Mouse (Mus musculus) midbrain, embryonic 11.5 days (tissue): Measurements from ENCODE around the gene Hadh. TPM values are rescaled to one million over a fixed set of nuclear protein-coding genes. Genes with fewer than 3 reads are reported as not detected.

Experiments
- ATAC-seq: fragments of 200-750 bp; cut with Nextera tagmentation; 2 replicates; pipeline ENCODE4 v1.8.0; 2017; ENCODE audit warnings: moderate TSS enrichment, moderate library complexity; ENCODE audit not compliant: low FRiP score
- DNase-seq: peaks from one replicate; pipeline ENCODE4 v3.0.0; 2015; ENCODE audit warnings: low spot score; ENCODE audit errors: missing footprints
- H3K27ac ChIP-seq: fragments of 300-500 bp; sonication (generic); 2 replicates; pipeline ENCODE4 v1.5.1; 2014; ENCODE audit warnings: low read depth, low read length
- H3K27me3 ChIP-seq: fragments of 300-500 bp; sonication (generic); 2 replicates; pipeline ENCODE4 v1.6.1; 2014; ENCODE audit warnings: mild to moderate bottlenecking, low read length, moderate library complexity, mixed read lengths; ENCODE audit not compliant: control insufficient read depth, insufficient read depth
- H3K36me3 ChIP-seq: fragments of 300-500 bp; sonication (generic); 2 replicates; pipeline ENCODE4 v1.6.1; 2014; ENCODE audit warnings: mild to moderate bottlenecking, low read length, moderate library complexity, mixed read lengths; ENCODE audit not compliant: control insufficient read depth, insufficient read depth
- H3K4me1 ChIP-seq: fragments of 300-500 bp; sonication (generic); 2 replicates; pipeline ENCODE4 v1.6.1; 2014; ENCODE audit warnings: low read length; ENCODE audit not compliant: control insufficient read depth, insufficient read depth
- H3K4me2 ChIP-seq: fragments of 300-500 bp; sonication (generic); 2 replicates; pipeline ENCODE4 v1.6.1; 2014; ENCODE audit warnings: mild to moderate bottlenecking, moderate library complexity
- H3K4me3 ChIP-seq: fragments of 300-500 bp; sonication (generic); 2 replicates; pipeline ENCODE4 v1.5.1; 2014; ENCODE audit warnings: low read depth, low read length
- H3K9ac ChIP-seq: fragments of 300-500 bp; sonication (generic); 2 replicates; pipeline ENCODE4 v1.6.1; 2014; ENCODE audit warnings: low read length
- H3K9me3 ChIP-seq: fragments of 300-500 bp; sonication (generic); 2 replicates; pipeline ENCODE4 v1.6.1; 2016; ENCODE audit warnings: low read length; ENCODE audit not compliant: control insufficient read depth
- WGBS: fragments of 180-500 bp; shearing (Covaris S2); extraction: QIAGEN DNeasy Blood & Tissue Kit; methylation state at CpG from one replicate; pipeline ENCODE4 v1.1.7; 2014; 5-methylcytosine and 5-hydroxymethylcytosine counted together
- polyA plus RNA-seq: library from polyadenylated mRNA; unstranded; fragments of >200 nt; fragmentation: Nextera tagmentation; extraction: Ambion mirVana; gene quantifications from 2 replicates; pipeline ENCODE4 v1.2.1, GENCODE M21; 2014

The Hadh gene
- polyA plus RNA-seq, 1 experiment from 2014 or later = 66.5 TPM

DNA sequence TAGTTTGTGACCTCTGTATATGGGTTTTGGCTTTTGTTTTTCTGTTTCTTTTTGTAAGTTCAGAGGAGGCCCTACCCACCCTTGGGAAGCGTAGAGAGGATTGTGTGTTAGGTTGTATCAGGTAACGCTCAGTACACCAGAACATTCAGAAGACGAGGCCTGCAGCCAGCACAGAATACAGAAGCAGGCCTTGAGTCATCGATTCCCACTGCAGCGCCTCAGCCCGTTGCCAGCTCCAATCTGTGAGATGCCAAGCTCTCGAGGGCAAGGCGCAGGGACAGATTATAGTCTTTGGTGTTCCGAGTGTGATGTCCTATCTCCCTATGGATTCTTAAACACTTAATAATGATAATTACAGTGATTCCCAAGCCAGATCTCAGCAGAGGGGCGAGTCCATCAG, 75.9 kb downstream of the Hadh start:
- 71% methylated on average over 10 of the region's 10 CpGs for WGBS
- no peak overlapping the region for H3K27ac ChIP-seq
- H3K27me3 ChIP-seq = no peaks in the 10 kb centered on the region
- H3K4me2 ChIP-seq = no peak overlapping the region
- H3K4me1 ChIP-seq = no peaks in the 10 kb centered on the region
- no peak overlapping the region for H3K9ac ChIP-seq
- H3K4me3 ChIP-seq = no peak overlapping the region
- no peaks in the 10 kb centered on the region for H3K36me3 ChIP-seq
- H3K9me3 ChIP-seq = no peaks in the 10 kb centered on the region
- ATAC-seq (no peak), DNase-seq (no peak)

- WGBS = 86% methylated on average over 7 of the region's 7 CpGs
- H3K36me3 ChIP-seq = no peaks in the 10 kb centered on the region
- ATAC-seq (0 out of 2 replicates have a peak, but pooled peaks have one; percentile 42), DNase-seq (no peak)
- H3K27me3 ChIP-seq = no peaks in the 10 kb centered on the region
- H3K9me3 ChIP-seq = no peaks in the 10 kb centered on the region
- no peaks in the 10 kb centered on the region for H3K4me1 ChIP-seq
- H3K27ac ChIP-seq = no peak overlapping the region
- H3K9ac ChIP-seq = no peak overlapping the region
- H3K4me2 ChIP-seq = no peak overlapping the region
- no peak overlapping the region for H3K4me3 ChIP-seq
Observed at GRCm38 (mm10) chr3:131191454-131191853, 80.4 kb downstream of the Hadh start.

DNA sequence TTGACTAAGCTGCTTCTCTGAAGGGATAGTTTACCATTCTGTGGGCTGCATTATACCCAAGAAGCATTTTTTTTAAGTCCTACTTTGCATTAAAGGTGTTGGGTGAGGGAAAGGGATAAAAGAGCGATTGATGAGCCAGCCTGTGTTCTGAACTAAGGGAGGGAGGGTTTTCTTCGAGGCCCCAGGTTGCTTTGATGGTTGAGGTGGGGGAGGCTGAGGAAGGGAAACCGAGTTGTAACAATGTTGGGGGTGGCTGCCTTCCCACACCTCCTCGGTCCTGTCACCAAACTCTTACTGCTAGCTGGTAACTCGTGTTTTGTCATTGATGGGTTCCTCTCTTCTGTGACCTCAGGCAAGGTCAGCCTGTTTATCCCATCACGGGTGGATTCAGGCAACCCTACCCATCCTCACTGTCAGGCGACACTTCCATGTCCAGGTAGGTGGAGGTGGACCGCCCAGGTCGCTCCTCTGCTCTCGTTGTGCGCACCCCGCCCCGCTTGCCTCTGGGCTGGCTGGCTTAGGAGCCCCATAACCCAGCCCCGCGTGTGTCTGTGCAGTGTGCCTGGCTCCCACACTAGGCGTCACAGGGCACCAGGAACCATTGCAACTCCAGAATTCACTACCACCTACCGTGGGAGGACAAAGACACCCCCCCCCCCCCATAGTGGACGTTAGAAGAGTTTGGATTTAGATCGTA, 81.1 kb downstream of the Hadh start:
- H3K27me3 ChIP-seq = no peaks in the 10 kb centered on the region
- DNase-seq = no peak
- no peaks in the 10 kb centered on the region for H3K4me1 ChIP-seq
- ATAC-seq = 0 out of 2 replicates have a peak, but pooled peaks have one; percentile 16
- 84% methylated on average over 19 of the region's 19 CpGs for WGBS
- no peaks in the 10 kb centered on the region for H3K36me3 ChIP-seq
- no peak overlapping the region for H3K4me2 ChIP-seq
- no peak overlapping the region for H3K4me3 ChIP-seq
- H3K9ac ChIP-seq = no peak overlapping the region
- H3K9me3 ChIP-seq = no peaks in the 10 kb centered on the region
- H3K27ac ChIP-seq = no peak overlapping the region

GRCm38 (mm10) chr3:131190239-131190638, 81.7 kb downstream of the Hadh start:
- Histone ChIP-seq H3K4me3 (no peak overlapping the region), H3K27me3 (no peaks in the 10 kb centered on the region), H3K9ac (no peak overlapping the region), H3K9me3 (no peaks in the 10 kb centered on the region), H3K27ac (no peak overlapping the region), H3K4me2 (no peak overlapping the region), H3K36me3 (no peaks in the 10 kb centered on the region), H3K4me1 (no peaks in the 10 kb centered on the region)
- DNase-seq (no peak), ATAC-seq (no peak; the same call in 1 of the 2 replicates)
- WGBS = 82% methylated on average over 11 of the region's 11 CpGs

DNA sequence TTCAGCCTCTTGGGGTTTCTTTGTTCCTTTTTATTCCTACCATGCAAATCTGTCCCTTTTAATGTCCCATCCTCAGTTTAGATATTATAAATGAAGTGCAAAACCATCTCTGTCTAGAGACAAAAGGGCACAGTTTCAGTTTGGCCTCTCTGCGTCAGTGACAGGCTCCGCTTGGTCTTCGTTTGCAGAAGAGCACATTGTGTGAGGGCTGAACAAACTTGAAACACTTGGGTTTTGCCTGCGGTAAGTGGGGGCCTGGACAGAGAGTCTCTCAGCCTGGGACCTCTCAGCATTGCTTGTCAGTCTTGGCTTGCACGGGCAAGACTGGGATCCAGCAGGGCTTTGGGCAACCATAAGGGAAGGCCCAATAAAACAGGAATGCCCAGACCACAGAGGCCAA, 85.7 kb downstream of the Hadh start:
- Histone ChIP-seq H3K4me2 (no peak overlapping the region), H3K9me3 (no peaks in the 10 kb centered on the region), H3K36me3 (no peaks in the 10 kb centered on the region), H3K27ac (no peak overlapping the region), H3K9ac (no peak overlapping the region), H3K27me3 (no peaks in the 10 kb centered on the region), H3K4me1 (no peaks in the 10 kb centered on the region), H3K4me3 (no peak overlapping the region)
- 82% methylated on average over 5 of the region's 5 CpGs for WGBS
- DNase-seq = no peak
- ATAC-seq = no peak

Other genes starting within 250 kb of the Hadh start
- gene Lef1, start 161.6 kb downstream of the Hadh start, polyA plus RNA-seq = 66.9 and 67.7 TPM in 2 replicates
- gene Cyp2u1, start 31.1 kb upstream of the Hadh start, polyA plus RNA-seq = 1.1 and 1.9 TPM in 2 replicates
- gene Sgms2, start 219.3 kb upstream of the Hadh start, polyA plus RNA-seq = 0.70 and 1.1 TPM in 2 replicates